Mouse (Mus musculus) 3134 (cell line): Measurements from ENCODE around the gene Pdia5.
A peak's percentile ranks its signal among the peaks of the same experiment; 100 is the strongest.

Experiments used
- DNase-seq: peaks from one replicate; pipeline ENCODE4 v3.0.0-alpha.2; 2011; ENCODE audit warnings: low spot score; ENCODE audit not compliant: insufficient read length; ENCODE audit errors: extremely low read depth

The Pdia5 gene

GRCm38 (mm10) chr16:35363150-35364062 lies 127.3 kb downstream of the Pdia5 start, which contains the start of gene Sec22a:
Sec22a (minus strand) TSS chr16:35363918.
- peak; percentile 94 for DNase-seq

DNA sequence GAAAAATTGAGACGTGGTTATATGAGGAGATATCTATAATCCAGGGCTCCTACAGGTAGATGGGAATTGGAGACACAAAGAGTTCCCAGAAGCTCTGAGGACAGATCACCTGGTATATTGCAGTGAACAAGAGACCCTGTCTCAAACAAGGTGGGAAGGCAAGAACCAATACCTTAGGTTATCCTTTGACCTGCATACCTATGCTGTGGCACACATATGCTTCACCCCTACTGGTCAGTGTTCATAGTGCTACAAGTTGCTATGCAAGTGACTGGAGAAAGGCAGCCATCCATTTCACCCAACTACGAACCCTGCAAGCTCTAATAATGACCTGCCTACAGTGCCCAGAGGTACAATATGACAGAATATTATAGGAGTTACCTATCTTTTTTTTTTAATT lies 128.5 kb downstream of the Pdia5 start:
- no peak for DNase-seq

DNA sequence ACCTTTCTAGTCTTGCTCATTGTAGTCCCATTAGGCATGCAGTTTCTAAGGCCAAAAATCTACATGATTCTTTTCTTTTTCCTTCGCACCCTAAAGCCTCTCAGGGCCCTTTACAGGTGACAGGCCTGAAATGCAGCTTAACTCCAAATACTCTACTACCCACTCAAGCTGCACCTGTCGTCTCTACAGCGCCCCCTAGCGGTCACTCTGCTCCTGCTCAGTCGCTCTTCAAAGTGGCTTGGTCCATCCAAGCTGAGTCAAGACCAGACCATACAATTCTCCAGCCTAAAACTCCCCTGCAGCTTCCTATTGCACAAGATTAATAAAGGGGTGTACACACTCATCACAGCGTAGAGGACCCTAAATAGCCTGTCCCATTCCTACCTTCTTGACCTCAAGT lies 130.1 kb downstream of the Pdia5 start:
- peak; percentile 7 for DNase-seq

DNA sequence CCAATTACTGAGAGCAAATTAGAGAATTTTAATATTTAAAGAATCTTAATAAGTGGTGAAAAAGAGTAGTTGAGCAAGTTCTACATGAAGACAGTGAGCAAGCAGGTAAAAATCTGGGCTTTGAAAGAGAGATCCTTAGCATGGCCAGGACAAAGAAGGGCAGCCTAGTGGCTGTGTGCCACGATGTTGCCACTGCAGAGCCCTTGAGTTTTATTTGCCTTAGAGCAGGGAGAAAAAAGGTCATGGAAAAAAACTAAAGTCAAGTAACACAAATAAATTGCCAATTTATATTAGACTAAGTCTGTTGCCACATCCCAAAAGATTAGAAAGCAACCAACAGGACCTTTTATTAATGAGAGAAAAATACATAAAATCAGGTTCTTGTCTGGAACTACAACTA lies 133.2 kb downstream of the Pdia5 start:
- DNase-seq, result no peak
